Mouse (Mus musculus): ENCODE measurements around the gene Asl.
A peak's percentile ranks its signal among the peaks of the same experiment; 100 is the strongest.

The Asl gene

DNA sequence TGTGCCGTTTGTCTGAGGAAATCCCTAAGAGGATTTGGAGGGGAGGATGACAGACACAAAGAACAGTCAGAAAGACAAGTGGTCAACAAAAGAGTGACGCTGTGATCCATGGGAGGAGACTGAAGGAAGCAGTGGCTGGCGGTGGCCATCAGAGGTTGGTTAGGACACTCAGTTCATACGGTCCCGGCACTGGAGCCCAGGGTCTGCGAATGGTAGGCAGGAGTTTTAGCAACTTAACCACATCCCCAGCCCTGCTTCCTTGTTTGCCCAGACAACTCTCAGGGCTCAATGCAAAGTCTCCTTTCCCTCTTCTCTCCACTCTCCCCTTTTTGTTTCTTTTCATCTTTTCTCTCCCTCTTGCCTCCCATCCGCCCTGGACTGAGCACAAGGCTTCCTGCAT lies 17.1 kb upstream of the Asl start:
- DNase-seq (ENCODE audit: low read depth, low spot score) = no peak

DNA sequence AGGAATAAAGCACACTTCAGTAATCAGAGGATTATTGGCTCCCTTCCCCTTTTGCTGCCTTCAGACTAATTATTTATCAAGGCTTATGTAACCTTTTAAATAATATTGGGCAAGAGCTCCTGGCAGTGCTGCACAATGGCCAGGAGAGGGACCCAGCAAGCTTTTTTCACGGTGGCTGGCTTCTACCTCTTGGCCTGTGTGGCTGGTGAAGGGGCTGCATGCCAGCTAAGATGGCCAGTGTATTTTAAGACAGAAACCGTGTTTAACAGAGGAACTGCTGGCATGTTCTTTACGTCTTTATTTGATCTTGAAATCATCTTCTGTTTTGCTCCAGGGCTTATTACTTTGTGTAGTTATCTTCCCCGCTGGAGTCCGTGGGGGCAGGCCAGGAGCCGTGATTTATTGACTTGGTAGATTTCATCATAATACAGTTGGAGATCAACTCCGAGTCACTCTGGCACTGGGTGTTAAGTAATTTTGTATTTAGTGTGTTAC lies 15.2 kb upstream of the Asl start:
- peak; percentile 71 for DNase-seq (ENCODE audit: low read depth, low spot score)

- DNase-seq (ENCODE audit: low read depth, low spot score) = no peak
Observed at GRCm38 (mm10) chr5:130043741-130044140, 14.7 kb upstream of the Asl start.

- DNase-seq (ENCODE audit: low read depth, low spot score) = no peak
Observed at GRCm38 (mm10) chr5:130041262-130041661, 12.2 kb upstream of the Asl start.

GRCm38 (mm10) chr5:130040797-130041196 lies 11.8 kb upstream of the Asl start:
- no peak for DNase-seq (ENCODE audit: low read depth, low spot score)

GRCm38 (mm10) chr5:130037752-130038455 lies 8.9 kb upstream of the Asl start:
- peak; percentile 84 for DNase-seq (ENCODE audit: low read depth, low spot score)

DNA sequence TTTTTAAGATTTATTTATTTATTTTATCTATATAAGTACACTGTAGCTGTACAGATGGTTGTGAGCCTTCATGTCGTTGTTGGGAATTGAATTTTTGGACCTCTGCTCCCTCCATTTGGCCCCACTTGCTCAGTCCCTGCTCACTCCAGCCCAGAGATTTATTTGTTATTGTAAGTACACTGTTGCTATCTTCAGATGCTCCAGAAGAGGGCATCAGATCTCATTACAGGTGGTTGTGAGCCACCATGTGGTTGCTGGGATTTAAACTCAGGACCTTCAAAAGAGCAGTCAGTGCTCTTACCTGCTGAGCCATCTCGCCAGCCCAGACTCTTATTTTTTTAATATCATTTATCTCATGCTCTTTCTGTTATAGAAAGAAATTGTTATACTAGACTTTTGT lies 7.3 kb upstream of the Asl start:
- peak; percentile 55 for DNase-seq (ENCODE audit: low read depth, low spot score)

- DNase-seq (ENCODE audit: low read depth, low spot score) = no peak
Observed at GRCm38 (mm10) chr5:130033869-130034268, 4.8 kb upstream of the Asl start.

GRCm38 (mm10) chr5:130031410-130032390 lies 2.7 kb upstream of the Asl start:
- DNase-seq (ENCODE audit: low read depth, low spot score) = no peak

DNA sequence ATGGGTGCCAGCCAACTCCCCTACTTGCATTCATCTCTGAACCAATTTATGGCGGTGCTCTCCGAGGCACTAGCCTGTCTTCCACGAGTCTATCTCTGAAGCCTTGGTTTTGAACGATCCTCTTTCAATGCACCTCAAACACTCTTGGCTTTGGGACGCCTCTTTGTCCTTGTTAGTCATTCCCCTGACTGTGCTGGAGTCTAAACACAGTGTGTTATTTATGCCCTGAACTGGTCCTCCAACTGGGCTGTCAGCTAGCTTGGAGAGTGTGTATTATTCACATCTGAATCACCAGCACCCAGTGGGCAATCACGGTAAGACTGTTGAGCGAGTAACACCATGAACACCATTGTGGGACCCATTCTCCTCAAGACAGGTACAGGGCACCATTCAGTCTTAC lies 1.4 kb downstream of the Asl start:
- DNase-seq (ENCODE audit: low read depth, low spot score) = peak; percentile 46

- no peak for DNase-seq (ENCODE audit: low read depth, low spot score)
Observed at GRCm38 (mm10) chr5:130027134-130027533, 1.9 kb downstream of the Asl start.

DNA sequence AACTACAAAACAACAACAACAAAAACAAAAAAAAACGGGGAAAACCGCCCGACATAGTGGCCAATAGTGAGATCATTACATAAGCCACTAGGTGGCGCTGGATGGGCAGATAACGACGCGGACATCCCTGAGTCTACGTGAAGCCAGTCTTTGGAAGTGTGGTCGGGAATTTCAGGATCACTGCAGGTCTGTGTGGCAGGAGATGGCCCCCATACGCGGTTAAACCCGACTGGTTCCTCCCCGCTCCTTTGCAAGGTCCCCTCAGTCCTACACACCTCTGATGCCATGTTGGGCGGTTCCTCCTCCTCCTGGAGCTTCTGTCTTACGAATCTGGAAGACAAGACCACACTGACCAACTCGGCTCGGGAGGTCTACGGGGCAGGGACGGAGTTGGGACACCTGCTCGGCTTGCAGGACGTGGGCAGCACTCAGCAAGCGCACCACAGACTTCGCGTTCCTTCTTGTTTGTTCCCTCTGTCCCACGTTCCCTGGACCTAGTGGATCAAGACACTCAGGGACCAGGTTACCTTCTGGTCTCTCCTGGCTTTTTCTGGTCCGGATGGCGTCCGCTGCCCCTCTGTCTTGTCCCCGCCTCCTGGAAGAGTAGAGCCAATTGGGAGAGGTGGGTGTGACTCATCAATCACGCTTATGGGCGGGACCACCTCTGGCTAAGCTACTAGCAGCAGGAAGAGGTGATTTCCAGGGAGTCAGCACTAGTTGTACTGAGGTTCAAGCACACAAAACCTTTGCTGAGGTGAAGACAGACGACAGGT lies 5.1 kb downstream of the Asl start:
- peak; percentile 100 for DNase-seq (ENCODE audit: low read depth, low spot score)

GRCm38 (mm10) chr5:130023067-130023766 lies 5.8 kb downstream of the Asl start:
- DNase-seq (ENCODE audit: low read depth, low spot score) = no peak

- no peak for DNase-seq (ENCODE audit: low read depth, low spot score)
Observed at GRCm38 (mm10) chr5:130022366-130022765, 6.7 kb downstream of the Asl start.

GRCm38 (mm10) chr5:130021361-130021966 lies 7.6 kb downstream of the Asl start:
- no peak for DNase-seq (ENCODE audit: low read depth, low spot score)

- peak; percentile 72 for DNase-seq (ENCODE audit: low read depth, low spot score)
Observed at GRCm38 (mm10) chr5:130019461-130019860, 9.6 kb downstream of the Asl start.

DNA sequence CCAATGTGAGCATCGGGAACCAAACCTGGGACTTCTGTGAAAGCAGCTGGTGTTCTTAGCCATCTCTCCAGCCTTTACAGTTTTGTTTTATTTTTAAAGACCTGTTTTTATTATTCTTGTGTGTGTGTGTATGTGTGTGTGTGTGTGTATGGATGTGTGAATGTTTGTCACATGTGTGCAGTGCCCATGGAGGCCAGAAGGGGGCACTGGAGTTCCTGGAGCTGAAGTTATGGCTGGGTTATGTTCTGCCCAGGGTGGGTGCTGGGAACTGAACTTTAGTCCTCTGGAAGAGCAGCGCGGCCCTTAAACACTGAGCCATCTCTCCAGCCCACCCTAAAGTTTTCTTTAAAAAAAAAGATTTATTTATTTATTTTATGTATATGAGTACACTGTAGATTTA lies 13.9 kb downstream of the Asl start:
- DNase-seq (ENCODE audit: low read depth, low spot score) = no peak

GRCm38 (mm10) chr5:130010961-130011360 lies 18.1 kb downstream of the Asl start:
- no peak for DNase-seq (ENCODE audit: low read depth, low spot score)

DNA sequence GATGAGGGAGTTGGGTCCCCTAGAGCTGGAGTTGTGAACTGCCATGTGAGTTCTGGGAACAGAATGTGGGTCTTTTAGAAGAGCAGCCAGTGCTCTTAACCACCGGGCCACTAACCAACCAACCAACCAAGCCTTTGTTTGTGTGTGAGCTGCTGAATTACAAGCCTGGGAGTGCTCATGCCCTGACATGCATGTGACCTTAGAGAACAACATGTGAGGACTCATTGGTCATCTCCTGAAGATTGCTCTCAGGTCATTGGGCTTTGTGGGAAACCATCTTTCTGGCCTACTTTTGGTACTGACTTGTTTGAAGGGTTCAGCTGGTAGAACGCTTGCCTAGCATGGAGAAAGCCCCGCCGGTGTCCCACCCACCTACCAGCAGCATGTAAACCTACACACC lies 19.3 kb downstream of the Asl start:
- no peak for DNase-seq (ENCODE audit: low read depth, low spot score)

DNA sequence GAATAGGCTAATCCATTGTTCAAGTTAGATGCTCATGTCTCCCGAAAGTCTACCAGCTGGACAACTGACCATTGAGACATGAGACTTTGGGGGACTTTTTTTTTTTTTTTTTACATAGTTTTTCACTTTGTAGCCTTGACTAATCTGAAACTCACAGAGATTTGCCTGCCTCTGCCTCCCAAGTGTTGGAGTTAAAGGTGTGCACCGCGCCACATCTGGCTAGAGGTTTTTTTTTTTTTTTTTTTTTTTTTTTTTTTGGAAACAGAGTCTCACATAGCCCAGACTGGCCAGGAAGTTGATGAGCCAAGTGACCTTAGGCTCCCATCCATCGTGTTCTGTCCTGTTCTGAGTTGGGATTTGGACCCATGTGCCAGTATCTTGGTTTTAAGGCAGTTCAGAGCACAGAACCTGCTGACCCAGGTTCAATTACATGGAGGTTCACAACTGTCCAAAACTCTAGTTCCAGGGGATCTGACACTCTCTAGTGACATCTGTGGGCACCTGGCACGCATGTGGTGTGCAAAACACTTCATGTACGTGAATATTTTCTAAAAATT lies 20.9 kb downstream of the Asl start:
- no peak for DNase-seq (ENCODE audit: low read depth, low spot score)

All from 3T3-L1 (cell line).